Mouse (Mus musculus): Measurements from ENCODE around the gene Sirt7. TPM values are rescaled to one million over a fixed set of nuclear protein-coding genes. Genes with fewer than 3 reads are reported as not detected.

The Sirt7 gene
- total and polyA plus RNA-seq, 3 experiments = 72.3 to 78.2 TPM; not detected in 1

GRCm38 (mm10) chr11:120581490-120582267 is 43.4 kb downstream of the Sirt7 start, which contains the start of gene Arhgdia:
Arhgdia (minus strand) TSS chr11:120581624.
- Histone ChIP-seq H3K9me3 (replicated peaks; ENCODE audit: insufficient read depth, low read length) (no peaks in the 10 kb centered on the region), H3K4me1 (ENCODE audit: control insufficient read depth in 1 of 2, insufficient read depth in 2 of 2, low read length in 2 of 2) (peaks cover 5 to 18% of the 10 kb centered on the region in 2 experiments), H3K27me3 (ENCODE audit: control insufficient read depth in 1 of 2, insufficient read depth in 2 of 2, low read length in 2 of 2) (no peaks in the 10 kb centered on the region), H3K79me2 (ENCODE audit: control insufficient read depth, insufficient read depth, low read length, poor library complexity) (peaks cover 35% of the 10 kb centered on the region), H3K36me3 (ENCODE audit: control insufficient read depth in 1 of 2, insufficient read depth in 2 of 2, low read length in 2 of 2) (peaks cover 7 to 12% of the 10 kb centered on the region in 2 experiments; a peak in 3 of 4 replicates), H3K4me3 (ENCODE audit: control insufficient read depth in 1 of 2, insufficient read depth in 1 of 2, low read depth in 2 of 2, low read length in 2 of 2) (peak within 1 kb of the TSS; percentile 76 to 94), H3K9ac (ENCODE audit: control insufficient read depth, low read depth, low read length, poor library complexity, severe bottlenecking) (peak within 1 kb of the TSS; percentile 84), H3K27ac (ENCODE audit: control insufficient read depth, low read depth, low read length) (peak within 1 kb of the TSS; percentile 73)
- DNase-seq (ENCODE audit: low read depth, low spot score) = peak; percentile 93
- no peak for TF ChIP-seq TAL1 (IDR thresholded peaks at IDR 0.05; ENCODE audit: low read length)
- TF ChIP-seq SIN3A (IDR thresholded peaks at IDR 0.05; ENCODE audit: low read length) = peak; percentile 79
- TF ChIP-seq ZMIZ1 (IDR thresholded peaks at IDR 0.05; ENCODE audit: low read depth, low read length) = peak; percentile 78; the same call in 1 of the 2 replicates
- peak; percentile 98 for TF ChIP-seq MYC (IDR thresholded peaks at IDR 0.05; ENCODE audit: low read depth, low read length)
- TF ChIP-seq POLR2AphosphoS2 (IDR thresholded peaks at IDR 0.05; ENCODE audit: low read length) = peak; percentile 80
- peak; percentile 66 for TF ChIP-seq MXI1 (IDR thresholded peaks at IDR 0.05; ENCODE audit: low read depth, low read length)
- no peak for TF ChIP-seq GATA1 (IDR thresholded peaks at IDR 0.05; ENCODE audit: low read depth, low read length)
- no peak for TF ChIP-seq ZNF384 (IDR thresholded peaks at IDR 0.05; ENCODE audit: low read depth, low read length)
- TF ChIP-seq NRF1 (IDR thresholded peaks at IDR 0.05; ENCODE audit: insufficient read depth, low read depth, low read length, poor library complexity, severe bottlenecking) = peak; percentile 96
- peak; percentile 23; the same call in 1 of the 2 replicates for TF ChIP-seq ETS1 (IDR thresholded peaks at IDR 0.05; ENCODE audit: low read depth, low read length)
- TF ChIP-seq ZC3H11A (IDR thresholded peaks at IDR 0.05; ENCODE audit: low read depth, low read length) = no peak
- TF ChIP-seq POLR2A (IDR thresholded peaks at IDR 0.05; ENCODE audit: control insufficient read depth in 1 of 2, insufficient read depth in 1 of 2, low read depth in 1 of 2, low read length in 2 of 2, poor library complexity in 1 of 2) = peak; percentile 79 to 89
- TF ChIP-seq POLR2AphosphoS5 (IDR thresholded peaks at IDR 0.05; ENCODE audit: borderline replicate concordance, low read depth, low read length) = 0 out of 2 replicates have a peak, but pooled peaks have one; percentile 29
- TF ChIP-seq E2F4 (IDR thresholded peaks at IDR 0.05; ENCODE audit: borderline replicate concordance, low read depth, low read length) = peak; percentile 21; the same call in 1 of the 2 replicates
- 0 out of 2 replicates have a peak, but pooled peaks have one; percentile 8 for TF ChIP-seq UBTF (IDR thresholded peaks at IDR 0.05; ENCODE audit: borderline replicate concordance, insufficient read depth, low read depth, low read length)
- TF ChIP-seq NELFE (IDR thresholded peaks at IDR 0.05; ENCODE audit: low read depth, low read length) = peak; percentile 94
- 0 out of 2 replicates have a peak, but pooled peaks have one; percentile 69 for TF ChIP-seq CHD1 (IDR thresholded peaks at IDR 0.05; ENCODE audit: low read depth, low read length)
- 0 out of 2 replicates have a peak, but pooled peaks have one; percentile 10 for TF ChIP-seq BHLHE40 (IDR thresholded peaks at IDR 0.05; ENCODE audit: borderline replicate concordance, low read depth, low read length)
- peak; percentile 68; the same call in 1 of the 2 replicates for TF ChIP-seq RCOR1 (IDR thresholded peaks at IDR 0.05; ENCODE audit: low read depth, low read length)
- peak; percentile 85 for TF ChIP-seq HCFC1 (IDR thresholded peaks at IDR 0.05; ENCODE audit: low read depth, low read length)
- peak; percentile 79 for TF ChIP-seq TBP (IDR thresholded peaks at IDR 0.05; ENCODE audit: low read depth, low read length)
- no peak; the same call in 1 of the 2 replicates for TF ChIP-seq KAT2A (conservative IDR thresholded peaks at IDR 0.05; ENCODE audit: low read depth, low read length)
- peak; percentile 97 for TF ChIP-seq MAX (IDR thresholded peaks at IDR 0.05; ENCODE audit: low read length)
- TF ChIP-seq CTCF (IDR thresholded peaks at IDR 0.05 in 2 of 3, conservative IDR thresholded peaks at IDR 0.05 in 1 of 3; ENCODE audit: control insufficient read depth in 1 of 3, insufficient read depth in 1 of 3, low read depth in 2 of 3, low read length in 3 of 3, poor library complexity in 1 of 3, severe bottlenecking in 1 of 3) = peak in 2 of 3 experiments; percentile 8 to 44; a peak in 4 of 6 replicates
- TF ChIP-seq USF1 (IDR thresholded peaks at IDR 0.05; ENCODE audit: low read depth, low read length) = peak; percentile 82
- peak; percentile 99 for TF ChIP-seq ELF1 (IDR thresholded peaks at IDR 0.05; ENCODE audit: low read depth, low read length)
- TF ChIP-seq JUND (IDR thresholded peaks at IDR 0.05; ENCODE audit: low read depth, low read length) = no peak
- TF ChIP-seq TCF12 (IDR thresholded peaks at IDR 0.05; ENCODE audit: low read depth, low read length) = peak; percentile 66; the same call in 1 of the 2 replicates
- peak; percentile 81 for TF ChIP-seq MAZ (IDR thresholded peaks at IDR 0.05; ENCODE audit: low read depth, low read length)

Data from MEL (cell line).